Mouse (Mus musculus) heart, embryonic 16.5 days (tissue): ENCODE data around the gene Gm33543. TPM values are rescaled to one million over a fixed set of nuclear protein-coding genes. Genes with fewer than 3 reads are reported as not detected.
A peak's percentile ranks its signal among the peaks of the same experiment; 100 is the strongest.

Source experiments
- ATAC-seq: fragments of 200-750 bp; cut with Nextera tagmentation; replicated peaks from 2 replicates; pipeline ENCODE4 v1.8.0; 2017; ENCODE audit warnings: moderate number of reproducible peaks; ENCODE audit not compliant: insufficient read depth, low FRiP score; ENCODE audit errors: extremely low read depth
- H3K27ac ChIP-seq: fragments of 300-500 bp; sonication (generic); 2 replicates; pipeline ENCODE4 v1.5.1; 2014; ENCODE audit warnings: mild to moderate bottlenecking, low read length, control low read depth, moderate library complexity
- H3K27me3 ChIP-seq: fragments of 300-500 bp; sonication (generic); 2 replicates; pipeline ENCODE4 v1.6.1; 2014; ENCODE audit warnings: low read length, mixed read lengths; ENCODE audit not compliant: control insufficient read depth, insufficient read depth
- H3K36me3 ChIP-seq: fragments of 300-500 bp; sonication (generic); 2 replicates; pipeline ENCODE4 v1.6.1; 2014; ENCODE audit not compliant: control insufficient read depth, insufficient read depth
- H3K4me1 ChIP-seq: fragments of 300-500 bp; sonication (generic); 2 replicates; pipeline ENCODE4 v1.6.1; 2014; ENCODE audit warnings: low read length, mixed read lengths; ENCODE audit not compliant: control insufficient read depth, insufficient read depth
- H3K4me2 ChIP-seq: fragments of 300-500 bp; sonication (generic); 2 replicates; pipeline ENCODE4 v1.6.1; 2014; ENCODE audit warnings: low read depth, mild to moderate bottlenecking, control low read depth, low read length
- H3K4me3 ChIP-seq: fragments of 300-500 bp; sonication (generic); 2 replicates; pipeline ENCODE4 v1.5.1; 2014; ENCODE audit warnings: mild to moderate bottlenecking, control low read depth, low read length
- H3K9ac ChIP-seq: fragments of 300-500 bp; sonication (generic); 2 replicates; pipeline ENCODE4 v1.6.1; 2014; ENCODE audit warnings: low read length, control low read depth
- H3K9me3 ChIP-seq: fragments of 300-500 bp; sonication (generic); replicated peaks from 2 replicates; pipeline ENCODE4 v1.6.1; 2016; ENCODE audit warnings: low read length; ENCODE audit not compliant: control insufficient read depth
- WGBS: fragments of 180-500 bp; shearing (Covaris S2); extraction: QIAGEN DNeasy Blood & Tissue Kit; methylation state at CpG from one replicate; pipeline ENCODE4 v1.1.7; 2014; 5-methylcytosine and 5-hydroxymethylcytosine counted together
- polyA plus RNA-seq: library from polyadenylated mRNA; unstranded; fragments of >200 nt; fragmentation: Nextera tagmentation; extraction: Ambion mirVana; gene quantifications from 2 replicates; pipeline ENCODE4 v1.2.1, GENCODE M21; 2015

Gm33543 gene
- polyA plus RNA-seq, 1 experiment from 2014 or later: not detected

DNA sequence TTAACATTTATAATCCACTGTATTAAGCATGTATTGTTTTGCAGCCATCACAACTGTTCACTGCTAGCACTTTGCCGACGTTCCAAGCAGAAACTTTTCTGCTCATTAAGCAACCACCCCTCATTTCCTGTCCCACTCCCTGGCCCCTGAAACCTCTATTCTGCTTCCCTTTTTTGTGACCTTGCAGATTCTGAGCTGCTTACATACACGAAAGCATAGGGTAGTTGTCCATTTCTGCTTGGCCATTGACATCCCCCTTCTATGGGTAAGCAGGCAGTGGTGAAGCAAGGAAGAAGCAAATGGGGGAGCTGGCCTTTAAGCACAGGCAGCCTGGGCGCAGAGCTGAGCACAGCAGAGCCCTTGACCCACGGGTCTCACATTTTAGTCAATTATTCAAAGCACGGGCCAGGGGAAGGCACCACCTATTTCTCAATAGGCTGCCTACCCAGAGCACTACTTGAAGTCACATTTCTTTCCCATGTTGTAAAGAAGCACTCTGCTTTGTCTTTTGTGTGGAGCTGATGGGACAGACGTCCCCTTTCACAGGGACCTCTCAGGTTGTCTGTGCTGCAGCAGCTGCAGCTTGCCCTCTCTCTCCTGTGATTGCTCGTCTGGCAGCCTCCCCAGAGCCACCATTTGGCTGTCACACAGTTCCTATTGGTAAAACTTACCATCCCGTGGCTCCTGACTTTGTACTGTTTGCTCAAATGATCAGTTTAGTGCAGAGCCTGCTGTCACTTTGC, 25.1 kb downstream of the Gm33543 start:
- Histone ChIP-seq H3K4me1 (peaks cover 3% of the 10 kb centered on the region; the same call in 1 of the 2 replicates), H3K4me3 (no peak overlapping the region), H3K9ac (no peak overlapping the region), H3K9me3 (no peaks in the 10 kb centered on the region), H3K36me3 (no peaks in the 10 kb centered on the region), H3K27me3 (no peaks in the 10 kb centered on the region), H3K4me2 (no peak overlapping the region), H3K27ac (no peak overlapping the region)
- no peak for ATAC-seq
- 33% methylated on average over 9 of the region's 9 CpGs for WGBS

DNA sequence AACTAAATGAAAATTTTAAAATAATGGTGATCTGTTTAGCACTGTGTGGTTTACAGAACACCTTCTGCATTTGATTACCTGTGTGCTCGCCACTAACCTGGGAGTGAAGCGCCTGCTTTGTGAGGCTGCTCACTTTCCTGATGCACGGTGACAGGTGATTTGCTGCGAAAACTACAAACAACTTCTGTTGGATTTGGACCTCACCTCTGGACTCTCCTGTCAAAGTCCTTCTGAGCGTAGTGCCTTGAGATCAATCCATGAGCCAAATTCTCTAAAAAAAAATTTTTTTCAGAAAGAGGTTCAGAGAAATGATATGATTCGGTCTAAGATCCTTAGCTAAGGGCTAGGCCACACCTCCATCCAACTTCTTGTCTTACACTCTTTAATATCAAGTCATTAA, 28.4 kb downstream of the Gm33543 start:
- H3K4me1 ChIP-seq: peaks cover 3% of the 10 kb centered on the region; the same call in 1 of the 2 replicates
- no peak overlapping the region for H3K4me2 ChIP-seq
- no peaks in the 10 kb centered on the region for H3K27me3 ChIP-seq
- 89% methylated on average over 6 of the region's 6 CpGs for WGBS
- H3K27ac ChIP-seq: no peak overlapping the region
- no peak overlapping the region for H3K4me3 ChIP-seq
- no peaks in the 10 kb centered on the region for H3K9me3 ChIP-seq
- no peak overlapping the region for H3K9ac ChIP-seq
- ATAC-seq: no peak
- H3K36me3 ChIP-seq: no peaks in the 10 kb centered on the region

DNA sequence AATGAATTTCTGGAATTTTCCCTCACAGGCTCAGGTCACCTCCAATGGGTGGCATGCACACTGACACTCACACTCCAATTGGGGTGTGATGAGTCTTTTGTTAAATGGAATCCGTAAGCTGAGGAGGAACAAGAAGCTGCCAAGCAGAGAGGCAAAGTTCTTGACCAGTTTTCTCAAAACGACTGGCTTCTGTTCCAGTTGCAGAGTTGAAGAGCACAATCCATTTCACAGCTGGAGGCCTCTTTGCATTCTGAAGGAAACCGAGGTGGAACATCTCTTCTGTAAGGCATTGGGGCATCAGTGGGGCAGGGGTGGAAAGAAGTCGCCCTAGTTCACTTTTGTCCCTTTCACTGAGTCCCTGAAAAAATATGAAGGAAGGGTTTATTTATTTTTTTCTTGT, 30.9 kb downstream of the Gm33543 start:
- no peaks in the 10 kb centered on the region for H3K36me3 ChIP-seq
- 63% methylated on average over 4 of the region's 4 CpGs for WGBS
- no peak overlapping the region for H3K4me2 ChIP-seq
- no peak overlapping the region for H3K4me3 ChIP-seq
- H3K9me3 ChIP-seq: no peaks in the 10 kb centered on the region
- no peak for ATAC-seq
- H3K27ac ChIP-seq: no peak overlapping the region
- peaks cover 3% of the 10 kb centered on the region; the same call in 1 of the 2 replicates for H3K4me1 ChIP-seq
- no peaks in the 10 kb centered on the region for H3K27me3 ChIP-seq
- H3K9ac ChIP-seq: no peak overlapping the region

DNA sequence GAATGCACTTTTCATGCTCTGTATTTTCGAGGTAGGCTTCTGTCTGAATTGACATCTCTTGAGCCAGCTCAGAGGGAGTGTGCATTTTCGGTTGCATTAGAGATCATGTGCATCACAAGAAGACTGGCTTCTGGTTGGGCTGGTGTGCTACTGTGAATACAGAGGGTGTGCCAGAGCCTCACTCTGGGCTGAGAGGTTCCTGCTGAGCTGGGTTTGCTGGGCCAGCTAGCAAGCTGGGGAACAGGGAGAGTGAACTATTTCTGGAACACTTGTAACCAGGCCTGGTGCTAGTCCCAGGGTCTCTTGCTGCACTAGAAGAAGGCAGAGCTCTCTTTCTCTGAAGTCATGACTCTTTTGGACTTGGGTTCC, 41.3 kb downstream of the Gm33543 start:
- H3K27me3 ChIP-seq: no peaks in the 10 kb centered on the region
- no peaks in the 10 kb centered on the region for H3K36me3 ChIP-seq
- peak; percentile 69 for ATAC-seq
- H3K27ac ChIP-seq: peak overlapping the region; percentile 63
- 47% methylated on average over 2 of the region's 2 CpGs for WGBS
- H3K9me3 ChIP-seq: peaks cover 5% of the 10 kb centered on the region
- peaks cover 9% of the 10 kb centered on the region for H3K4me1 ChIP-seq
- H3K4me2 ChIP-seq: no peak overlapping the region
- no peak overlapping the region for H3K4me3 ChIP-seq
- H3K9ac ChIP-seq: no peak overlapping the region

DNA sequence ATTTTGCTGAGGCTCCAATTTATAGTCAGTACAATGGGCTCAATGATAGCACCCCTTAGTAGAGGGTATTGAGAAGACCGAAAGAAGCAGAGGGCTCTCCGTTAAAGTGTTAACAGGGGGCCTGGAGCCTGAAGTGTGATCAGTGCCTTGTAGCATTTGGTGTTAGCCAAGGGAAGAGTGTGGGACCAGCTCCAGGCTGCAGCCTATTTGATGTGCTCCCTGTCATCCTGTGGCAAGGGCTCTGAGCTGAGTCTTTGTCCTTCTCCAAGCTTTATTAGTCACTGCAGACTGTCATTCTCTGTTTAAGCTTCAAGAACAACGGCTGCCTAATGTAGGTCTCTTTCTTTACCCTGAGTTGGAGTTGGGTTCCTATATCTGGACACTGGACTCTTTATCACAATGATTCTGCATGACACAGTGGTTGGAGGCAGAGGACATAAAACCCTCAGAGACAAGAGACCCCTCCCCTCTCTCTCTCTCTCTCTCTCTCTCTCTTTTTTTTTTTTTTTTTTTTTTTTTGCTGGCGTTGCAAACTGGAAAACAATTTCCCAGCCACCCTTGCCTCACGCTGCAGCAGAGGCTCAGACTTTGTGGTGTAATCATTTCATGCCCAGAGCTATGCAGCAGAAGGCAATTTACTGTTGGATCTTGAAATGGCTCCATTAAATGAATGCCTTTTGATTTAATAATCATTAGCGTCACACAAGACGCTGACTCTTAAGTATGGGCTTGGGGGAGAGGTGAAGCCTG, 41.9 kb downstream of the Gm33543 start:
- peak overlapping the region; percentile 48; the same call in 1 of the 2 replicates for H3K27ac ChIP-seq
- H3K36me3 ChIP-seq: no peaks in the 10 kb centered on the region
- no peak overlapping the region for H3K4me3 ChIP-seq
- H3K4me2 ChIP-seq: no peak overlapping the region
- 52% methylated on average over 7 of the region's 7 CpGs for WGBS
- H3K27me3 ChIP-seq: no peaks in the 10 kb centered on the region
- ATAC-seq: no peak
- peaks cover 9% of the 10 kb centered on the region for H3K4me1 ChIP-seq
- no peak overlapping the region for H3K9ac ChIP-seq
- H3K9me3 ChIP-seq: peaks cover 5% of the 10 kb centered on the region

DNA sequence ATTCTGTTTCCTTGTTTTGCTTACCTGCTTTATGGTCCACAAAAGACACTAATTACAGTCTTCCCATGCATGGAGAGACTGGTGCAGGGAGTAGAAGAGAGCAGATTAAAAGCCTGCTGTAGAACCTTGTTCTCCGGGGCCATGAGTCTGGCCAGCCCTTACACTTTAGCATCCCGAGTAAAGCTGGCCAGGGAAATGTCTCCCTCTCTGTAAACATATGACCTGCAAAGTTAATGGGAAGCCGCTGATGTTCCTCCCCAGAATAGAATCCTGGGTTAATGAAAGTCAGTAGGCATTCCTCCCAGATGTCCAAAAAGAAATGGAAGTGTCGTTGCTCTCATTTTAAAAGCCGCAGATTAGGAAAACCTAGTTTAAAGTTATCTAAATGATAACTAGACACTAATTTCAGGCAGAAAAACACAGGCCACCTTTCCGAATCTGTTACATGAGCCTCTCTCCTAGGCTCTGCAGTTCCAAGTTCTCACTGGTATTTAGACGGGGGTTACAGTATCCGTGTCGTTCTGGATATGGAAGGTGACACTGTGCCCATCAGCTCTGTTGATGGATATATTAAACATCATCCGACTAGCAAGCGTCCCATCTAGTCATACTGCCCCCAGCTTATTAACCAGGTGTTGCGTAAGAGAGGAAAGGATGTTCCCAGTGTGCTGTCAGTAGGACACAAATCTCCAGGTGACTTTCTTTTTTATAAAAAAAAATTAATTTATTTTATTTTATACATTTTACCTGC, 44.9 kb downstream of the Gm33543 start:
- WGBS: 90% methylated on average over 12 of the region's 12 CpGs
- Histone ChIP-seq H3K4me3 (no peak overlapping the region), H3K4me2 (no peak overlapping the region), H3K27ac (no peak overlapping the region), H3K9me3 (no peaks in the 10 kb centered on the region), H3K36me3 (no peaks in the 10 kb centered on the region), H3K27me3 (no peaks in the 10 kb centered on the region), H3K9ac (no peak overlapping the region), H3K4me1 (peaks cover 9% of the 10 kb centered on the region)
- ATAC-seq: no peak

DNA sequence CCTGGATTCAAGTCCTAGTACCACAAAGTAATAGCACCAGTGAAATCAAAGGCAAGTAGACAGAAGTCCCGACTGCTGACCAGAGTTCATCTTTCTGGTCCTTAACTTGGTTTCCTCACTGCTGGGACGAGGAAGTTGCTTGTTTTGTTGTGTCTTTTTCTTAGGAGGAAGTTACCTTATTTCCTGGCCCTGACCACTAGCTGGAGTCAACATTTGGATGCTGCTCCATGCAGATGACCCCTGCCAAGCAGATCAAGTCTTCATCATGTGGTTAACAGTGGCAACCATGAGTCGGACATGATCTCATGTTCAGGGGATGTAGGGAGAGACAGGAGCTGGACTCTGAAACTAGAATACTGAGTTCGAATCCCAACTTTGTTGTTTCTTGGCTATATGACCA, 47.2 kb downstream of the Gm33543 start:
- Histone ChIP-seq H3K9ac (no peak overlapping the region), H3K4me2 (no peak overlapping the region), H3K27ac (no peak overlapping the region), H3K4me1 (no peaks in the 10 kb centered on the region), H3K9me3 (no peaks in the 10 kb centered on the region), H3K27me3 (no peaks in the 10 kb centered on the region), H3K4me3 (no peak overlapping the region), H3K36me3 (no peaks in the 10 kb centered on the region)
- whole genome bisulfite sequencing: 85% methylated on average over 4 of the region's 4 CpGs
- ATAC-seq: no peak

DNA sequence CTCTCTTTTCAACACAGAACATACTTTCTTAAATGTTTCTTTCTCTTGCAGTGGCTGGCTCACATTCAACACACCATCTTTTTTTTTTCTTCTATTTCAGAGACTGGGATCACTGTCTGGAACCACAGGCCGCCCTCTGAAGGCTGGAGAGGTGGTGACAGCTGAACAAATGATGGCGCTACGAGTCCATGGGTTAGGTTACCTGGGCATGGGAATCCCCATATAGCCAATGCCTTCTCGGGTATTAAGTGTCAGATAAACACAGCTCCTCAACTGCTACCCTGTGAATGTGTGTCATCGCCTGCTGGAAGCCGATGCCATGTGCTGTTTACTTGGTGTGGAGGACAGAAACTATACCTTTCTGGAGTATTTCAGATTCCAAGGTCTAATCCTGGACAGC, 48.0 kb downstream of the Gm33543 start:
- Histone ChIP-seq H3K4me1 (no peaks in the 10 kb centered on the region), H3K9me3 (no peaks in the 10 kb centered on the region), H3K36me3 (no peaks in the 10 kb centered on the region), H3K4me2 (no peak overlapping the region), H3K9ac (no peak overlapping the region), H3K4me3 (no peak overlapping the region), H3K27me3 (no peaks in the 10 kb centered on the region), H3K27ac (no peak overlapping the region)
- 73% methylated on average over 6 of the region's 6 CpGs for WGBS
- no peak for ATAC-seq

DNA sequence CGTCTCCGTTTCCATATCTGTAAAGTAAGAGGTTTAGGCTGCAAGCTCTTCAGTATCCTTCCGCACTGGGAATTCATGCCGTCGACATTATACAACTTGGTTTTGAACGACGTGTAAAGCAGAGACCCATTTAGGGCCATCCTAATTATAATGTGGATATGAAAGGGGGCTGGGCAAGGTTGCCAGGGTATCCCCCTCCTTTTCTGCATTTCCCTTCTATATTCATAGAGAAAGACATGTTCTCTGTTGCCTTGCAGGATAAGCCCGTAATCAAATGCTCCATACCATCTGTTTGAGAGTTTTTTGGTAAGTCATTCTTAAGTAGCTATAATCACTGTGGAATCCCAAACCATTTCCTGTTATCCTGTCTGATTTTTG, 51.3 kb downstream of the Gm33543 start:
- no peak overlapping the region for H3K4me3 ChIP-seq
- WGBS: 75% methylated on average over 8 of the region's 8 CpGs
- H3K36me3 ChIP-seq: no peaks in the 10 kb centered on the region
- H3K27ac ChIP-seq: no peak overlapping the region
- H3K27me3 ChIP-seq: no peaks in the 10 kb centered on the region
- H3K9ac ChIP-seq: no peak overlapping the region
- no peak overlapping the region for H3K4me2 ChIP-seq
- no peak for ATAC-seq
- no peaks in the 10 kb centered on the region for H3K9me3 ChIP-seq
- no peaks in the 10 kb centered on the region for H3K4me1 ChIP-seq
